Mouse (Mus musculus) Muller cell, postnatal 12 days (primary cell): ENCODE measurements around the gene Klrk1.
"Not testable (repeated sequence)": the region's sequence is repeated elsewhere in the genome, so short reads cannot be mapped to it uniquely, and the experiment has no call there.

Source experiments
- DNase-seq: peaks from one replicate; pipeline ENCODE4 v3.0.0-alpha.2; 2015; ENCODE audit errors: inconsistent ontology term

Klrk1 gene

DNA sequence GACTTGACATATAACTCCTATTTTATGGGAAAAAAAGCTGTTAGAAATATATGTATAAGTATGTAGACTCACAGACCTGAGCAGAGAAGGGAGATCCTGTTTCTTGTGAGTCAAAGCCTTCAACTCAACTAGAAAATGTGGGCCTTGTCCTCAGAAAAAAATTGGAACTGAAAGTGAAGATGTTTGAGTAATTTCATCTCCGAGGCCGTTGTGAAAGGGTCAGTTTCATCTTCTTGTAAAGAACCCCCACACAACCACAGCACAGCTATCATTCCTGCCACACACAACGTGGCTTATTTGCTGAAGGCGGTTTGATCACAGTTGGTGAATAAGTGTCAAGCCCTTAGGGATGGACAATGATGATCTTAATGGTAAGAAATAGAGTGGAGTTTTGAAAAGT is at the start of gene Klrk1:
Klrk1 (minus strand) TSS at position 130 of the 400 bp plus-strand sequence.
- DNase-seq, result no peak

DNA sequence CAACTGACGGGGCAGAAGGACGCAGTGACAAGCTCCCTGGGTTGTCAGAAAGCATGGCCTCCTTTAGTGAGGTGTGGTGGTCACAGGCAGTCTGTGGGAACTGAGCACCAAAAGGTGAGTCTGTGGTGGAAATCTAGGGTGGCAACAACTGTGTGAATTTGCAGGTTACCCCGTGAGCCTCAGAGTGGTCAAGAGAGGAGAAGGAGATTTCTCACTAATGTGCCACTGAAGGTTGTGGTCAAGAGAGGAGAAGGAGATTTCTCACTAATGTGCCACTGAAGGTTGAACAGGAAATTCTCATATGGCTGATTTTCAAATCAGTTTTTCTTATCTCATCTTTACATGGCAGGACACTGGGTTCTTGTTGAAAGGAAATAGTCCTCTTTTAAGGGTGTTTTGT is 37.6 kb upstream of the Klrk1 start:
- not testable (repeated sequence) for DNase-seq

DNA sequence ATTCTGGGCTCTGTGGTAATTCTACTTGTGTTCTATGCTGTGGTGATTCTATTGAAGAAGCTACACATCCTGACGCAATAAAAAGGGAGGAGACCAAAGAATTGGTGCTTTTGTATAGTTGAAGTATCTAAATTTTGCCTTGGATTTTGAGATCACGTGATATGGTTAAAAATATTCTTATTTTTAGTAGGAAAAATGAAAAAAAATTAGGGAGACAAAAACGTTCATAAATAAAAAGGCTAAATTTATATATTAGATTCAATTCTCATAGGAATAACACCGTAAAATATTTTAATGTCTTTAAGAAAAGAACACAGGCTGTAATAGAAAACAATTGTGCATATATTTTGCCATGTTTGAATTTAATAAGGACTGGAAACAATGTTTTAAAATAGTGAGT is 36.9 kb upstream of the Klrk1 start, which contains the start of gene Klrc2:
Klrc2 (minus strand) TSS at position 101 of the 400 bp plus-strand sequence.
- not testable (repeated sequence) for DNase-seq

DNA sequence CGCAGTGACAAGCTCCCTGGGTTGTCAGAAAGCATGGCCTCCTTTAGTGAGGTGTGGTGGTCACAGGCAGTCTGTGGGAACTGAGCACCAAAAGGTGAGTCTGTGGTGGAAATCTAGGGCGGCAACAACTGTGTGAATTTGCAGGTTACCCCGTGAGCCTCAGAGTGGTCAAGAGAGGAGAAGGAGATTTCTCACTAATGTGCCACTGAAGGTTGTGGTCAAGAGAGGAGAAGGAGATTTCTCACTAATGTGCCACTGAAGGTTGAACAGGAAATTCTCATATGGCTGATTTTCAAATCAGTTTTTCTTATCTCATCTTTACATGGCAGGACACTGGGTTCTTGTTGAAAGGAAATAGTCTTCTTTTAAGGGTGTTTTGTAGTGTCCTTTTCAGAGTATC is 20.4 kb upstream of the Klrk1 start:
- DNase-seq, result not testable (repeated sequence)

DNA sequence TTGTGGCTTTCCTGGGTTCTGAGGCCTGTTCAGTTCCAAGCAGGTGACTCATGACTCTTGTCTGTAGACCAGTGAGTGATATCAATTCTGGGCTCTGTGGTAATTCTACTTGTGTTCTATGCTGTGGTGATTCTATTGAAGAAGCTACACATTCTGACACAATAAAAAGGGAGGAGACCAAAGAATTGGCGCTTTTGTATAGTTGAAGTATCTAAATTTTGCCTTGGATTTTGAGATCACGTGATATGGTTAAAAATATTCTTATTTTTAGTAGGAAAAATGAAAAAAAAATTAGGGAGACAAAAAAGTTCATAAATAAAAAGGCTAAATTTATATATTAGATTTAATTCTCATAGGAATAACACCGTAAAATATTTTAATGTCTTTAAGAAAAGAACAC is 19.6 kb upstream of the Klrk1 start, which contains the start of gene Klrc3:
Klrc3 (minus strand) TSS at position 101 of the 400 bp plus-strand sequence.
- DNase-seq, result not testable (repeated sequence)

DNA sequence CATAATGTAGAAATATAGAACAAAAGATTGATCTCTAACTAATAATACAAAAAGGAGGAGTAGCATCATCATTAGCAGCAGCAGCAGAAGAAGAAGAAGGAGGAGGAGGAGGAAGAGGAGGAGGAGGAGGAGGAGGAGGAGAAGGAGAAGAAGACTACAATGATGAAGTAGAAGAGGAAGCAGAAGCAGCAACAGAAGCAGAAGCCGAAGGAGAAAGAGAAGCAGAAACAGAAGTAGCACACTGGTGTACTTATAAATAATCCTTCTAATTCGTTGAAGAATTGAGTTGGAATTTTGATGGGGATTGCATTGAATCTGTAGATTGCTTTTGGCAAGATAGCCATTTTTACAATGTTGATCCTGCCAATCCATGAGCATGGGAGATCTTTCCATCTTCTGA is 7.4 kb upstream of the Klrk1 start:
- DNase-seq, result not testable (repeated sequence)

DNA sequence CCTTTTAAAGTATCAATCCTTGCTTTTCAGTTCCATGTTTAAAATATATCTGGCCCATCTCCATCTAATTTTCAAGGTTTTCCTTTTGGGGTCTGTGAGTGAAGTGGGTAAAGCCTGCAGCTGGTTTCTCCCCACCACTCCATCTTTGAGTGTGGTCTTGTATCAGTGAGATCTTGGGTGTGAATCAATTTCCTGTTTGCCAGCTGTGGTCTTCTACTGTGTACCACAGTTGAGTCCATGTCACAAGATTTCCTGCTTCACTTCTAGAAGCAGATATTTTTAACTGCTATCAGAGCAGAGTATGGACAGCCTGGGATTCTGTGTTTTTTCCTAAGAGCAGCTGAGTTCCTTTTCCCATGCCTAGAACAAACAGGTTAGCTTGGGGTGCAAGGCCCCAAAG is 15.3 kb downstream of the Klrk1 start:
- no peak for DNase-seq

DNA sequence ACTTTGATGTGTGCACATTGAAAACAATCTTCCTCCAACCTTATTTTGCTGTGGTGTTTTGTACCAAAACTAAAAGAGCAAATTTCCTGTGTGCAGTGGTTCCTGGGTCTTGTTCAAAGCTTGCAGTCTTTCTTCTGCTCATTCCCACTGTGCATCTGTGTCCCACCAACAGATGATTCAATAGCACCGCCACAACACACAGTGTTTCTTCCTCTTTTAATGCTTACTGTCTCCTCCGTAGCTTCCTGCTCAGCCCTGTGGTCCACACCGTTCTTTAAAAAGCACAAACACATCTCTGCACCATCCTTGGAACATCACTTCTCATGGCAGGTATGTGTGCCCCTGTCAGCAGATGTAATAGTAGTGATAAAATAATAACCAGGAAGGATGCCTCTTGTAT is 32.2 kb downstream of the Klrk1 start, which contains the start of gene Klrd1:
Klrd1 (plus strand) TSS at position 275 of the 400 bp plus-strand sequence.
- no peak for DNase-seq

DNA sequence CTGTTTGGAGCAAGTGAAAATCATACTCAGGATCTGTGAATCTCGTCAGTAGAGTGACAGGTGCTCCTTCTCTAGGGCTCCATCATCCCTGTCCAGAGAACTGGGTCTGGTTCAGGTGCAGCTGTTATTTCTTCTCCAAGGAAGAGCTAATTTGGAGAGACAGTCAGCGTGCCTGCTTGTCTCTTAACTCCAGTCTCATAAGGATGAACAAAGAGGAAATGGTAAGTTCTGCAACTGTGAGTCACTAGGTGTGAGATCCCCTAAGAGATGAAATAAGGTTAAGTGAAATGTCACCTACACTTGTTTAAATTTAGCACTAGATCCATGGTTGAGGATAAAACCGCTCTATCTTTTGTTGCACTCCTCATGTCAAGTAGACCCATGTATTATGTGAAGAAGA is 40.6 kb downstream of the Klrk1 start:
- DNase-seq, result no peak

DNA sequence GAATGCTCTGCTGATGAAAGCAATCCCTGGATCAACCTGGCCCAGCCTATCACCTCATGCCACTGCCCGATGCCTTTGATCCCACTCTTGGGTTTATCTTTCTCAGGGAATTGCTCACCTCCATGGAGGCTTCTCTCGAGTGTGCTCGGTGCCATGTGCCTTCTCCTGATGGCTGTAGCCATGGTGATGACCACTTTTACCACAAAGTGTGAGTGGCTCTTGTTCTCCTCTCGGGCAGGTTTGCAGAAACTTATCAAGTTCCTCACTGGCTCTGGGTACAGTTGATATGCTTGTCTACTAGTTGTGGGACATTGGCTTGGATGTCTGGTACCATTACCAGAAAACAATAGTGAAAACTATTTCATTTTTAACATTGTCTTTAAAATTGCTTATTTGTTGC is 41.8 kb downstream of the Klrk1 start:
- DNase-seq, result no peak

DNA sequence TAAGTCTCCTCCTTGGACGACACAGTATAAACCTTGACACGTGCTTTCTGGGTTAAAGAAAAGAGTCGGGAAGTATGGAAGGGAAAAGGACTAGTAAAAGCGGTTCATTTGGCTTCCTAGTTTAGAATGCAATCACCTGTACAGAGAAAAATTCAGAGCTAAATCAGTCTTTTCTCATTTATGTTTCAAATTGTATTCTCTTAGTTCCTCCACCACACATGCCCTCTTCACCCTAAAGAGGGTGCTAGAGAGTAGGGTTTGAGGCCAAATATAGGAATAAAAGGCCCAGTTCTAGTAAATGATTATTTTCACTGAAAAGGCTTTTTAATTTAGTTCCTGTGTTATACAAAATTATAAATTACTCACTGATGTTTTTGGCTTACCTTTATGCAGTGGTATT is 42.4 kb downstream of the Klrk1 start:
- DNase-seq, result no peak

DNA sequence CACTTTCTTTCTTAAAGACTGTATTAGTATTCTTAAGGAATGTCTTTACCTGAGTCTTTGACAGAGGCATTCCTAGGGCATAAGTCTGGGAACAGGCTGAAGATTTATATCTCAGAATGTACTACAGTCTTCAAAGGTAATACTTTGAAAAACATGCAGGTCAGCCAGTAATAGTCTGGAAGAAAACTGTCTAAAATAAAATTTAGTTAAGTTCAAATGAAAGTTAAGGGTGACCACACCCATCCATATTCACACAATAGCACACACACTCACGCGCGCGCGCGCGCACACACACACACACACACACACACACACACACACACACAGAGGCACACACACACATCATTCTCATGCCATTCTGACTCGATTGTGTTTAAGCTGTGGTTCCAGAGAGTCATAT is 46.1 kb downstream of the Klrk1 start, which contains the start of gene Klre1:
Klre1 (plus strand) TSS at position 301 of the 400 bp plus-strand sequence.
- no peak for DNase-seq

DNA sequence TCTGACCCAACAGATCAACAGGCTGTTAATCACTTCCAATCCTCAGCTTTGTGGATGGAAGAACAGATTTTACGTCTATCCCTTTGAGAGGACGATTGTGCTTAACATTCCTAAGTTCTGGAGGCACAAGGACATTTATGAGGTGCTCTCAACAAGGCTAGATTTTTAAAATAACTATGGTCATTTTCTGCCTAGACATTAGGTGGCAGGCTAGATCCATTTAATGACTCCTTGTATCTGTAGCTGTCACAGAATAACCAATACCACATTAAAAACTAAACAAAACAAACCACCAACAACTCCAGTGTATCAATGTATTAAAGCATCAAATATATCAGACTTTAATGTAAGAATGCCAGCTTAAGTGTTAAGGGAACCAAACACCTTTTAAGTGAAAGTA is 48.3 kb downstream of the Klrk1 start:
- peak; percentile 45 for DNase-seq

DNA sequence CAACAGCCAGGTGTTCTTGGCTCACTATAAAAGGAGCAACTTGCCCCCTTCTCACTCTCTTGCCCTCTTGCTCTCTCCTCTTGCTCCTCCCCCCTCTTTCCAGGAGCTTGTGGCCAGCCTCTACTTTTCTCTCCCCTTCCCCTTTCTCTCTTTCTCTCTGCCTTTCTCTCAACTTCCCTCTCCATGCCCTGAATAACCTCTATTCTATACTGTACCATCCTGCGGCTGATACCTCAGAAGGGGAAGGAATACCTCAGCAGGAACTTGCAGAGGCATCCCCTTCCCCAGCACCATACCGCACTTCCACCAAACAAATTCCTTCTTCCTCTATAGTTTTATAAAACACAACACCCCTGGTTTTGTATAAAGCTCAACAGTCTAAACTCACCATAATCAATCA is 58.4 kb downstream of the Klrk1 start:
- DNase-seq, result no peak
